Mouse (Mus musculus) liver, embryonic 12.5 days (tissue): ENCODE results near the gene Gm15217. TPM values are rescaled to one million over a fixed set of nuclear protein-coding genes. Genes with fewer than 3 reads are reported as not detected.

ENCODE experiments used
- ATAC-seq: fragments of 200-750 bp; cut with Nextera tagmentation; 2 replicates; pipeline ENCODE4 v1.8.0; 2017; ENCODE audit warnings: moderate number of reproducible peaks, mild to moderate bottlenecking, moderate library complexity
- H3K27ac ChIP-seq: fragments of 300-500 bp; sonication (generic); 2 replicates; pipeline ENCODE4 v1.5.1; 2016; ENCODE audit warnings: mild to moderate bottlenecking
- H3K27me3 ChIP-seq: fragments of 300-500 bp; sonication (generic); replicated peaks from 2 replicates; pipeline ENCODE4 v1.6.1; 2016; ENCODE audit warnings: mild to moderate bottlenecking, moderate library complexity
- H3K36me3 ChIP-seq: fragments of 300-500 bp; sonication (generic); 2 replicates; pipeline ENCODE4 v1.6.1; 2016; ENCODE audit warnings: mild to moderate bottlenecking, moderate library complexity
- H3K4me1 ChIP-seq: fragments of 300-500 bp; sonication (generic); 2 replicates; pipeline ENCODE4 v1.6.1; 2016
- H3K4me2 ChIP-seq: fragments of 300-500 bp; sonication (generic); 2 replicates; pipeline ENCODE4 v1.6.1; 2016; ENCODE audit warnings: mild to moderate bottlenecking, moderate library complexity
- H3K4me3 ChIP-seq: fragments of 300-500 bp; sonication (generic); 2 replicates; pipeline ENCODE4 v1.5.1; 2016; ENCODE audit warnings: mild to moderate bottlenecking, moderate library complexity
- H3K9ac ChIP-seq: fragments of 300-500 bp; sonication (generic); 2 replicates; pipeline ENCODE4 v1.6.1; 2016; ENCODE audit warnings: mild to moderate bottlenecking, moderate library complexity
- H3K9me3 ChIP-seq: fragments of 300-500 bp; sonication (generic); replicated peaks from 2 replicates; pipeline ENCODE4 v1.6.1; 2016; ENCODE audit warnings: mild to moderate bottlenecking, moderate library complexity
- WGBS: fragments of 180-500 bp; shearing (Covaris S2); methylation state at CpG from one replicate; pipeline ENCODE4 v1.1.7; 2016; ENCODE audit not compliant: insufficient replicate concordance; 5-methylcytosine and 5-hydroxymethylcytosine counted together
- polyA plus RNA-seq: library from polyadenylated mRNA; unstranded; fragments of >200 nt; fragmentation: Nextera tagmentation; extraction: Ambion mirVana; gene quantifications from 2 replicates; pipeline ENCODE4 v1.2.1, GENCODE M21; 2016

Gene Gm15217
- polyA plus RNA-seq, 1 experiment from 2014 or later: not detected

DNA sequence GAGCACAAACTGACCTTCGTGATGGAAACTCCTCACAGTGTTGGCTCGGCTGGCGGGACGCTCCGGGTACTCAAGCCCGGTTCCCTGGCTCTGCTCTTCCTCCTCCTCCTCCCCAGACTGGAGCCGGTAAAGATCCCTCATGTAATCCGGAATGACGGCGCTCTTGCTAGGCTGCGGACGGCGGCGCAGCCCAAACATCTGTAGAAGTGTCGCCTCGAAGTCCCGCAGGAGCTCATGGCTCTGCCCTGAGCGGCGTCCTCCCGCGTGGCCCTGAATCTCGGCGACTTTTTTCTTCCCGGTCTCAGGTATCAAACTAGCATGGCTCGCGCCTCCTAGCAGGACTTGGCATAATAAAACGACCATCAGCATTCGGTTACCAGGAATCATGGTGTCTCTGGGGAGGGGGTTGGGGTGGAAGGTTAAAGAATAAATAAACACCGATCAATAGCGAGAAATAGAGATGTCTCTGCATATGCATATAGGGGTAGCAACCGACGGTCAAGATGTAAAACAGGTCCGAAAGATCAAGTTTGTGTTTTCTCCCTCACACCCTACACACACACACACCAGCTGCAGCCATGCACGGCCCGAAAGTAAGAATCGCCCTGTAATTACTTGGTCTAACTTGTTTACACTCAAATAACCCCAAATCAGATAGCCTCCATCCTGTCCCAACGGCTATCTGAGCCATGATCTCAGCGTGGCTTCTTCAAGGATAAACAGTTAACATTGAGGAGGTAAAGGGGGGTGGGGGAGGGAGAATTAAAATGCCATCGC lies 6.7 kb downstream of the Gm15217 start:
- Histone ChIP-seq H3K27me3 (peaks cover 93% of the 10 kb centered on the region), H3K4me2 (peak overlapping the region; percentile 74), H3K4me1 (peaks cover 32% of the 10 kb centered on the region), H3K27ac (no peak overlapping the region), H3K36me3 (no peaks in the 10 kb centered on the region), H3K4me3 (peak overlapping the region; percentile 56), H3K9me3 (no peaks in the 10 kb centered on the region), H3K9ac (peak overlapping the region; percentile 27; the same call in 1 of the 2 replicates)
- WGBS: 2% methylated on average over 39 of the region's 39 CpGs
- no peak for ATAC-seq

- WGBS: 1% methylated on average over 28 of the region's 28 CpGs
- no peak overlapping the region for H3K9ac ChIP-seq
Observed at GRCm38 (mm10) chr14:46386478-46387356, 7.5 kb downstream of the Gm15217 start.

GRCm38 (mm10) chr14:46387357-46387671 lies 8.1 kb downstream of the Gm15217 start:
- H3K4me3 ChIP-seq: peak overlapping the region; percentile 56
- peak; percentile 84 for ATAC-seq
- under 1% methylated on average over 27 of the region's 27 CpGs for WGBS
- H3K36me3 ChIP-seq: no peaks in the 10 kb centered on the region
- H3K4me2 ChIP-seq: peak overlapping the region; percentile 74
- H3K27ac ChIP-seq: no peak overlapping the region
- peaks cover 93% of the 10 kb centered on the region for H3K27me3 ChIP-seq
- no peaks in the 10 kb centered on the region for H3K9me3 ChIP-seq
- H3K9ac ChIP-seq: no peak overlapping the region
- H3K4me1 ChIP-seq: peaks cover 31% of the 10 kb centered on the region

More at GRCm38 (mm10) chr14:46386478-46387356, 7.5 kb downstream of the Gm15217 start:
- Histone ChIP-seq H3K27me3 (peaks cover 93% of the 10 kb centered on the region), H3K9me3 (no peaks in the 10 kb centered on the region), H3K36me3 (no peaks in the 10 kb centered on the region), H3K27ac (no peak overlapping the region), H3K4me2 (peak overlapping the region; percentile 74), H3K4me3 (peak overlapping the region; percentile 56), H3K4me1 (peaks cover 31% of the 10 kb centered on the region)
- ATAC-seq: peak; percentile 11; the same call in 1 of the 2 replicates

DNA sequence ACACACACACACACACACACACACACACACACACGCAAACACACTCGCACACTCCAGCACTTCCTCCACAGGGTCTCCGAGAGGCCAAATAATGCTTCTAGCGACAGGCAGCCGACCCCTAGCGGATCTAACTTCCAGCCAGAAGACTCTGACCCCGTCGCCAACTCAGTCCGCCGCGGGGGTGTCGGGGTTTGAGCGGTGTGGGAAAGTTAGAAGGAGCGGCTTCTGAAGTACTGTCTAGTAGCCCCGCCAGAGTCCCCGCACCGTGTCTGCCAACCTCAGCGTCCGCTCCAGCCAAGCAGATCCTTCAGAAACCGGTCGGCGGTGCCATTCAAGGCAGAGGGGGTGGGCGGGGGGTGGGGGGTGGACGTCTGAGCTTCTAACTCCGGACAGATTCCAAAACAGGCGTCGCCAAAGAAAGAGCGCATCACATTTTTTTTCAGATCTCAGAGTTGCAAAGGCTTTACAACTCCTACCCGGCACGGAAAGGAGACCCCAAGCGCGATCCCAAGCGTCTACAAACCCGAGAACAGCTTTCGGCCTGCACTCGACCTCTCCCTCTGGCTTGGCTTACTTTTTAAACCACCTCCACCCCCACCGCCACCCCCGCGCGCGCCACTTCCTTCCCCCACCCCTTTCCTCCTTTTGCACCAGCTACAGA lies 8.7 kb downstream of the Gm15217 start:
- H3K27me3 ChIP-seq: peaks cover 95% of the 10 kb centered on the region
- ATAC-seq: peak; percentile 13; the same call in 1 of the 2 replicates
- 0 out of 2 replicates have a peak overlapping the region, but pooled peaks have one; percentile 1 for H3K9ac ChIP-seq
- no peak overlapping the region for H3K27ac ChIP-seq
- H3K36me3 ChIP-seq: no peaks in the 10 kb centered on the region
- no peaks in the 10 kb centered on the region for H3K9me3 ChIP-seq
- H3K4me2 ChIP-seq: peak overlapping the region; percentile 74
- peak overlapping the region; percentile 56 for H3K4me3 ChIP-seq
- WGBS: under 1% methylated on average over 41 of the region's 41 CpGs
- H3K4me1 ChIP-seq: peaks cover 31% of the 10 kb centered on the region

GRCm38 (mm10) chr14:46388636-46389035 lies 9.4 kb downstream of the Gm15217 start:
- H3K9ac ChIP-seq: no peak overlapping the region
- no peaks in the 10 kb centered on the region for H3K36me3 ChIP-seq
- peaks cover 96% of the 10 kb centered on the region for H3K27me3 ChIP-seq
- peak overlapping the region; percentile 56 for H3K4me3 ChIP-seq
- H3K4me1 ChIP-seq: peaks cover 31% of the 10 kb centered on the region
- H3K4me2 ChIP-seq: peak overlapping the region; percentile 74
- WGBS: under 1% methylated on average over 27 of the region's 27 CpGs
- ATAC-seq: no peak
- H3K27ac ChIP-seq: no peak overlapping the region
- H3K9me3 ChIP-seq: no peaks in the 10 kb centered on the region

- Histone ChIP-seq H3K27me3 (peaks cover 94% of the 10 kb centered on the region), H3K9me3 (no peaks in the 10 kb centered on the region), H3K4me1 (peaks cover 31% of the 10 kb centered on the region), H3K4me3 (peak overlapping the region; percentile 24), H3K36me3 (no peaks in the 10 kb centered on the region), H3K27ac (no peak overlapping the region), H3K9ac (no peak overlapping the region), H3K4me2 (peak overlapping the region; percentile 47)
- WGBS: 7% methylated on average over 24 of the region's 24 CpGs
- no peak for ATAC-seq
Observed at GRCm38 (mm10) chr14:46389438-46390248, 10.4 kb downstream of the Gm15217 start.

- WGBS: 3% methylated on average over 26 of the region's 26 CpGs
- ATAC-seq: no peak
- Histone ChIP-seq H3K4me3 (peak within 1 kb of the TSS; percentile 24), H3K27ac (no peak within 1 kb of the TSS), H3K9me3 (no peaks in the 10 kb centered on the region), H3K36me3 (no peaks in the 10 kb centered on the region), H3K4me1 (peaks cover 31% of the 10 kb centered on the region), H3K9ac (no peak within 1 kb of the TSS), H3K4me2 (peak within 1 kb of the TSS; percentile 47), H3K27me3 (peaks cover 87% of the 10 kb centered on the region)
Observed at GRCm38 (mm10) chr14:46390249-46390775, 11.1 kb downstream of the Gm15217 start, which contains the start of gene Bmp4. Gene Bmp4 (minus strand): TSS chr14:46390669.

DNA sequence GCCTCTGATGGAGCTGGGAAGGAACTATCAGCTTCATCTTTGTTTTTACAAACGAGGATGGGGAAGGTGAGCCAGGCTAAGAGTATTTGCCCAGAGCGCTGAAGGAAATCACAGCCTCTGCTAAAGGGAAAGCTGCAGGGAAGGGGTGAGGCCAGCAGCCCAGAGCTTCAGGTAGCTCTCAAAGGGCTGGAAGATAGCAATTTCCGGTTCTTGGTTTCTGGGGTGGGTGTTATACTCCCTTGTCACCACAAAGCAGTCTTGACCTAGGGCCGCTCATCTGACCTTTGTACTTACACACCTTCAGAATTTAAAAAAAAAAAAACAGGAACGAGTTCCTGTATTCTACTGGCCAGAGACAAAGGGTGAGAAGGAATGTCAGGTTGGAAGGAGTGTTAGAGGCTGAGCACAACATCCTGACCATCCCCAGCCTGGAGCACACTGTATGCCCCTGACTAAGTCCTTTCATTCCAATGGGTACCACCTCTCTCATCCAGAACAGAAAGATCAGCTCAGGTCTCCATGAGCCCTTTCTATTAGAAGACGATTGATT lies 12.5 kb downstream of the Gm15217 start:
- peaks cover 19% of the 10 kb centered on the region for H3K4me1 ChIP-seq
- H3K4me3 ChIP-seq: no peak overlapping the region
- H3K9ac ChIP-seq: no peak overlapping the region
- ATAC-seq: no peak
- WGBS: 29% methylated on average over 6 of the region's 6 CpGs
- H3K27ac ChIP-seq: no peak overlapping the region
- H3K4me2 ChIP-seq: no peak overlapping the region
- H3K9me3 ChIP-seq: no peaks in the 10 kb centered on the region
- peaks cover 83% of the 10 kb centered on the region for H3K27me3 ChIP-seq
- H3K36me3 ChIP-seq: no peaks in the 10 kb centered on the region

- Histone ChIP-seq H3K9me3 (no peaks in the 10 kb centered on the region), H3K27me3 (peaks cover 60% of the 10 kb centered on the region), H3K4me2 (peak overlapping the region; percentile 50), H3K27ac (no peak overlapping the region), H3K9ac (no peak overlapping the region), H3K36me3 (no peaks in the 10 kb centered on the region), H3K4me3 (peak overlapping the region; percentile 30), H3K4me1 (0 out of 2 replicates have a peak, but pooled peaks cover 6% of the 10 kb centered on the region)
- 3% methylated on average over 27 of the region's 27 CpGs for WGBS
- ATAC-seq: no peak
Observed at GRCm38 (mm10) chr14:46398091-46398695, 19.0 kb downstream of the Gm15217 start.

DNA sequence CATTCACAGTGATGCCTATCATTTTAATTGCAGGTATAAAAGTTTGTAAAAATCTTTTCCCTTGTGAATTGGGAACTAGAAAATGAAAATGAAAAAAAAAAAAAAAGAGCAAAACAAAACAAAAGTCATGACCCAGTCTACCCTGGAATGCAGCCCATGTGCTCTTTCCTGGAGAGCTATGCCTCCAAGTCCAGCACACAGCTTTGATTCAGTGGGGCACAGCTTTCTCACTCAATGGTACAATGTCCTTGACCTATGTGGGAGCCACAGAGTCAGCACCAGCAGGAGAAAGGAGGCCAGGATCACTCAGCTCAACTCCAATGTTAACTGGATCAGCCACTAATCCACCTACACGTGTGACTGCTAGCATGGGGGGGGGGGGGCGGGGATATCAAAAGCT lies 20.7 kb downstream of the Gm15217 start:
- H3K36me3 ChIP-seq: no peaks in the 10 kb centered on the region
- no peak overlapping the region for H3K9ac ChIP-seq
- peaks cover 50% of the 10 kb centered on the region for H3K27me3 ChIP-seq
- H3K4me1 ChIP-seq: 0 out of 2 replicates have a peak, but pooled peaks cover 6% of the 10 kb centered on the region
- H3K9me3 ChIP-seq: no peaks in the 10 kb centered on the region
- no peak overlapping the region for H3K27ac ChIP-seq
- no peak overlapping the region for H3K4me3 ChIP-seq
- WGBS: 49% methylated on average over 2 of the region's 2 CpGs
- H3K4me2 ChIP-seq: no peak overlapping the region
- ATAC-seq: no peak
